Mouse (Mus musculus): ENCODE data around the gene Hepacam2.
"Not testable (repeated sequence)": the region's sequence is repeated elsewhere in the genome, so short reads cannot be mapped to it uniquely, and the experiment has no call there.

GRCm38 (mm10) chr6:3508151-3508550 lies 10.1 kb upstream of the Hepacam2 start:
- TF ChIP-seq CTCF, EP300 (IDR thresholded peaks at IDR 0.05; ENCODE audit: low read depth): not testable (repeated sequence)

All from heart, postnatal 0 days (tissue).